Mouse (Mus musculus) E14TG2a.4 (cell line): Measurements from ENCODE around the gene Top2a.

ENCODE experiments used
- CTCF ChIP-seq: conservative IDR thresholded peaks from 2 replicates; pipeline ENCODE4 v1.5.1; 2014; ENCODE audit warnings: low read length
- NANOG ChIP-seq: IDR thresholded peaks from 2 replicates; pipeline ENCODE4 v1.6.1; 2014; ENCODE audit warnings: borderline replicate concordance, low read length, mixed read lengths

DNA sequence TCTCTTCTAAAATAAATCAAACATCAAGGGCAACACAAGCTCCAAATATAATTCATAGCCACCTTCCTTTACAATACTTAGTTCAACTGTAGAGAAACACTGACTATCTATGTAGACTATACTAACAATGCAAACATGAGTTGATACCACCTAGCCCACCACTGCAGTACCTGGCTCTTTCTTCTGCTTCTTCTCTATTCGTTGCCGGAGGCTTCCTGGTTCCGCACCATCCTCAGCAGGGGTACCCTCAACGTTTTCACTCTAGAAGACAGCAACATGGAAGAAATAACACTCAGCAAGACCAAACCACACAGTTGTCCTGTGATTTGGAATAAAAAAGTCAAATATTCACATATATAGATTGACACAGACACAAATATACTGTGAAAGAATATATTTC is 26.3 kb downstream of the Top2a start:
- TF ChIP-seq CTCF (no peak), NANOG (no peak)
